ENCODE assay signal across 8 mouse cellular contexts in the genomic region with DNA sequence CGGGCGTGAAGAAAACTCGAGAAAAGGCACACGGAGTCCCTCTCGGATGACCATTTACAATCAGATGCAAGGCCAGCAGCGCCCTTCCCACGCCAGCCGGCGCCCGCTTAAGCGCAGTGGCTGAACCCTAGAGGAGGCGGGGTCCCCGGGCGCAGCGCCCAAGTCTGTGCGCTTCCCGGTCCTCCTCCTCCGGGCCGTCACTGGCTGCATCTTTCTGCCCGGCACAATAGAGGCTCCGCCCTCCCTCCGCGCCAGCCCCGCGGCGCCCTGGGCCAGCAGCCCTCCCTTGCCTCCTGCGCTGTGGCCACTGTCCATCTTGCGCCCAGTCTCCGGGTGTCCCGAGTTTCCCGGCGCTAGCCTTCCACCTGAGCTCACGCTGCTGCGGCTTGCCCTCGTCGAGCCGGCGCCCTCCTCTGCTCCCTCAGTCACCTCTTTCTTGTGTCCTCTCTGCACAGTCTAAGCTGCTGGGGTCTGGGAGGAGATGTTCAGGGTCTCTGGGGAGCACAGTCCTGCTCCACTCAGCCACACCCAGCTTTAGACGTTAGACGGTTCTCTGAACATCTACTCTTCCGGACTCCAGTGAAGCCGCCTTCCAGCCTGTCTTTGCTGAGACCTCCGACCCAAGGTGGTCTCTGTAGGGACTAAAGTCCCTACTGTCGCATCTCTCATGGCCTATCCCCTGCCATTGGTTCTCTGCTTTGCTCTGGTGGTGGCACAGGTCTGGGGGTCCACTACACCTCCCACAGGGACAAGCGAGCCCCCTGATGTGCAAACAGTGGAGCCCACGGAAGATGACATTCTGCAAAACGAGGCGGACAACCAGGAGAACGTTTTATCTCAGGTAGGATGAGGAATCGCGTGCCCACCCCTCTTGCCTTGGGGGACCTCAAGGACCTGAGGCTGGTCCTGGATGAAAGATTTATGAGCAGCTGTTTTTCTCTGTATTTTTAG. TPM values are rescaled to one million over a fixed set of nuclear protein-coding genes. Genes with fewer than 3 reads are reported as not detected.
DNase-seq lines count a peak whose midpoint lies in the region; ATAC-seq lines count a peak whose summit lies in the region.

Olfml2b (plus strand) TSS at position 278 of the 951 bp plus-strand sequence.

- peaks cover 9% of the 10 kb centered on the region for H3K27me3 ChIP-seq in hindbrain, embryonic 12.5 days

- 14% methylated on average over 51 of the region's 51 CpGs for WGBS in hindbrain, embryonic 12.5 days

- peak; percentile 98 for ATAC-seq in hindbrain, embryonic 12.5 days (ENCODE audit: low FRiP score)

- H3K9me3 ChIP-seq in hindbrain, embryonic 12.5 days (replicated peaks) = no peaks in the 10 kb centered on the region

- peak; percentile 97 for DNase-seq in Muller cell, postnatal 12 days (ENCODE audit: inconsistent ontology term)
- peak; percentile 83 to 84 for DNase-seq in cerebellum, postnatal 14 days
- DNase-seq in frontal cortex, postnatal 25 days (ENCODE audit: low spot score in 2 of 2) = peak; percentile 49 to 55
- peak; percentile 74 to 85 for DNase-seq in layer of hippocampus, postnatal 14 days (ENCODE audit: low spot score in 2 of 2)
- peak; percentile 93 for DNase-seq in lung, postnatal 10 days
- peak; percentile 68 for DNase-seq in ovary, postnatal 14 days (ENCODE audit: low spot score)
- DNase-seq in urinary bladder, adult 18-20 months (ENCODE audit: low spot score in 2 of 2) = peak; percentile 59 to 84

- H3K36me3 ChIP-seq in hindbrain, embryonic 12.5 days = no peaks in the 10 kb centered on the region

- peak within 1 kb of the TSS; percentile 52 for H3K4me3 ChIP-seq in hindbrain, embryonic 12.5 days

- peak within 1 kb of the TSS; percentile 69 for H3K9ac ChIP-seq in hindbrain, embryonic 12.5 days

- H3K27ac ChIP-seq in hindbrain, embryonic 12.5 days = no peak within 1 kb of the TSS

- H3K4me1 ChIP-seq in hindbrain, embryonic 12.5 days = peaks cover 19% of the 10 kb centered on the region; the same call in 1 of the 2 replicates

- H3K4me2 ChIP-seq in hindbrain, embryonic 12.5 days (replicated peaks) = peak within 1 kb of the TSS; percentile 79

RNA-seq across cellular contexts. Expression of gene Olfml2b, which starts in this region (rescaled TPM):
- 8.0 and 10.4 TPM in 2 replicates for polyA plus RNA-seq in hindbrain, embryonic 12.5 days (2016; fragmentation: Nextera tagmentation; extraction: Ambion mirVana)
- 10 to 100 TPM; 30.0 to 34.8 TPM for total RNA-seq in layer of hippocampus, postnatal 14 days (2021)
